Mouse (Mus musculus): Measurements from ENCODE around the gene Cnbd2. TPM values are rescaled to one million over a fixed set of nuclear protein-coding genes. Genes with fewer than 3 reads are reported as not detected.

Cnbd2 gene
- polyA plus RNA-seq, 1 experiment from 2014 or later, result 5.5 TPM

DNA sequence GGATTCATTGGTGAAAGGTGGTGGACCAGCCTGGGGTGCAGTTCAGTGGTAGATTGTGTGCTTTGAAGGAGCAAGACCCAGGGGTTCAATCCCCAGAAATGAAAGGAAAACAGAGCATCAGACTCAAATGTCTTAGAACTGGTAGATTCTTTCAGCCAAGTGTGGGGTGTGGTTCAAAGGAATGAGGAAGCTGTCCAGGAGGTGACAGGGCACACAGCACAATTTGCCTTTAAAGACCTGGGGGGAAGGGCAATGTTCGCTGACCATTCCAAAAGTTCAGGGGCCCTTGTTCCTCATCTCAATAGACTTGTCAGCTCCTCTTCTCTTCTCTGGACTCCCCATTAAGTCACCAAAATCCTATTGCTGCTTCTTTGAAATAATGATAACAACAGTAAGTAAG is 105.1 kb downstream of the Cnbd2 start:
- Histone ChIP-seq H3K9me3 (ENCODE audit: low read length) (no peaks in the 10 kb centered on the region), H3K27ac (ENCODE audit: low read length) (no peak overlapping the region), H3K4me1 (ENCODE audit: insufficient read depth, low read length) (peaks cover 16% of the 10 kb centered on the region), H3K9ac (replicated peaks; ENCODE audit: low read length) (no peak overlapping the region), H3K36me3 (ENCODE audit: insufficient read depth, low read length) (no peaks in the 10 kb centered on the region), H3K4me2 (replicated peaks; ENCODE audit: low read depth, low read length) (no peak overlapping the region), H3K4me3 (ENCODE audit: low read length) (no peak overlapping the region), H3K27me3 (ENCODE audit: insufficient read depth, low read length) (peaks cover 34% of the 10 kb centered on the region)
- WGBS, result 24% methylated on average over 1 of the region's 1 CpGs
- no peak for ATAC-seq (ENCODE audit: low FRiP score, low TSS enrichment)

DNA sequence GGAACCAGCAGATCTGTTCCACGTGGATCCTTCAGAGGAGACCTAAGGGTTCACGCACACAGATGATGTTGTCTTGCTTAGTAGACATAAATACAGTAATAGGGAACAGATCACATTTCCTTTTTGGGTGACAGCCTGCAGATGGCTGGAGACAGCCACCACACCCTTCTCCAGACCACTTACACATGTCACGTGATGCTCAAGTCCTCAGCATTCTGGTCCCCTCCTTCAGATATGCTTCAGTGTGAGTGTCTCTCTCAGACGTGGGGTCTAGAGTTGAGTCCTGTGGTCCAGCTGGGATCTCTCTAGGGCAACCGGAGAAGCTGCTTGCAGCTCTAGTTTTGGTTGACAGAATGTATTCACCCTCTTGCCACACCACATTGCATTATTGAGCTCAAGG is 106.4 kb downstream of the Cnbd2 start:
- no peak overlapping the region for H3K4me3 ChIP-seq (ENCODE audit: low read length)
- no peak overlapping the region for H3K27ac ChIP-seq (ENCODE audit: low read length)
- peaks cover 16% of the 10 kb centered on the region for H3K4me1 ChIP-seq (ENCODE audit: insufficient read depth, low read length)
- H3K27me3 ChIP-seq (ENCODE audit: insufficient read depth, low read length), result peaks cover 46% of the 10 kb centered on the region
- H3K9me3 ChIP-seq (ENCODE audit: low read length), result no peaks in the 10 kb centered on the region
- WGBS, result 72% methylated on average over 5 of the region's 5 CpGs
- H3K4me2 ChIP-seq (replicated peaks; ENCODE audit: low read depth, low read length), result no peak overlapping the region
- no peak for ATAC-seq (ENCODE audit: low FRiP score, low TSS enrichment)
- no peaks in the 10 kb centered on the region for H3K36me3 ChIP-seq (ENCODE audit: insufficient read depth, low read length)
- H3K9ac ChIP-seq (replicated peaks; ENCODE audit: low read length), result no peak overlapping the region

DNA sequence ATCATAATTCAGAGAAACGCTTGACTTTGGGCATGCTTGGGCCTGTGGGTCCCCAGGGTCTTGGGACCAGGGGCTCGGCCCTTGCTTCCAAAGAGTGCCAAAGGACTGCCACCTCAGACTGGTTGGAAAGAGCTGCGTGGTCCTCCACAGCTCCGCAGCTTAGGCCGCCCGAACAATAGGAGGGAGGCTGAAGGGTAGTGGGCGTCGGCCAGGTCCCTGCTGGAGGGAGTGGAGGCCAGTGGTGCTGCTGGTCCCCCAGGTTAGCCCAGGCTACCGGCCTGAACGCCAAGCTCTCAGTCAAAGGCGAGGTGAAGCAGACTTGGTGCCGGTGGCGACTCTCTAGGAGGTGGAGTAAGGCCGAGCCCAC is 108.2 kb downstream of the Cnbd2 start:
- H3K27me3 ChIP-seq (ENCODE audit: insufficient read depth, low read length), result peaks cover 58% of the 10 kb centered on the region
- H3K36me3 ChIP-seq (ENCODE audit: insufficient read depth, low read length), result no peaks in the 10 kb centered on the region
- H3K9ac ChIP-seq (replicated peaks; ENCODE audit: low read length), result peak overlapping the region; percentile 71
- ATAC-seq (ENCODE audit: low FRiP score, low TSS enrichment), result peak; percentile 20; the same call in 1 of the 2 replicates
- H3K4me1 ChIP-seq (ENCODE audit: insufficient read depth, low read length), result peaks cover 16% of the 10 kb centered on the region
- no peak overlapping the region for H3K27ac ChIP-seq (ENCODE audit: low read length)
- peak overlapping the region; percentile 68 for H3K4me3 ChIP-seq (ENCODE audit: low read length)
- whole genome bisulfite sequencing, result 17% methylated on average over 14 of the region's 14 CpGs
- peak overlapping the region; percentile 99 for H3K4me2 ChIP-seq (replicated peaks; ENCODE audit: low read depth, low read length)
- no peaks in the 10 kb centered on the region for H3K9me3 ChIP-seq (ENCODE audit: low read length)

DNA sequence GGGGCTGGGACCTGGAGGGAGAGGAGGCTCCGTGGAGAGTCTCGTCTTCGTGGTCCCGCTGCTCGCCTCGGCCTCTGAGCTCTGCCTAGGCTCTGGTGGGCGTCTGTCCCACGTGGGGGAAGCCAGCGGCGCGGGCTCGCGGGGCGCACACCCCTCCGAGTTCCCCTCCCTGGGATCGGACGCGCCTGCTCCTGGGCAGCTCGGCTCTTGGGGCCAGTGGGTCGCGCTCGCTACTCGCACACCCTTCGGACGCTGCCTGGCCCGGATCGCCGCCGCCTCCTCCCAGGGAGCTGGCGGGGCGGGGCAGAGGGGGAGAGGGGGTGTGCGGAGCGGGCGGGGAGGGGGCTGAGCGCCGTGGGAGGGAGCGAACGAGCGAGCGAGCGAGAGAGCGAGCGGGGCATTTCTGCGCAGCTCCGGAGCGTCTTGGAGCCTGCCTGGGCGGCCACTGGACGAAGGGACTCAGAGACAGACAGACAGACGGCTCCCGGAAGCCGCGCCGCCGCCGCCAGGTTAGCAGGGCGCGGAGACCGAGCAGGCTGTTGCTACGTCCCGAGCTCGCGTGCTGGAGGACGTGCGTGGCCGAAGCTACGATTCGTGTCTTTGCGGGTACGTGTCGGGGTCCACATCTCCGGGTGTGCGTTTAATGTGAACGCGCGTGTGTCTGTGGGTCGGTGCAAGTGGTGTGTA is 108.7 kb downstream of the Cnbd2 start, which contains the start of gene Epb41l1:
Epb41l1 (plus strand) TSS at position 216 of the 687 bp plus-strand sequence.
- under 1% methylated on average over 62 of the region's 76 CpGs for WGBS
- Histone ChIP-seq H3K9me3 (ENCODE audit: low read length) (no peaks in the 10 kb centered on the region), H3K9ac (replicated peaks; ENCODE audit: low read length) (peak within 1 kb of the TSS; percentile 71), H3K4me3 (ENCODE audit: low read length) (peak within 1 kb of the TSS; percentile 68), H3K4me1 (ENCODE audit: insufficient read depth, low read length) (peaks cover 16% of the 10 kb centered on the region), H3K36me3 (ENCODE audit: insufficient read depth, low read length) (no peaks in the 10 kb centered on the region), H3K4me2 (replicated peaks; ENCODE audit: low read depth, low read length) (peak within 1 kb of the TSS; percentile 99), H3K27me3 (ENCODE audit: insufficient read depth, low read length) (peaks cover 58% of the 10 kb centered on the region), H3K27ac (ENCODE audit: low read length) (no peak within 1 kb of the TSS)
- peak; percentile 75 for ATAC-seq (ENCODE audit: low FRiP score, low TSS enrichment)

DNA sequence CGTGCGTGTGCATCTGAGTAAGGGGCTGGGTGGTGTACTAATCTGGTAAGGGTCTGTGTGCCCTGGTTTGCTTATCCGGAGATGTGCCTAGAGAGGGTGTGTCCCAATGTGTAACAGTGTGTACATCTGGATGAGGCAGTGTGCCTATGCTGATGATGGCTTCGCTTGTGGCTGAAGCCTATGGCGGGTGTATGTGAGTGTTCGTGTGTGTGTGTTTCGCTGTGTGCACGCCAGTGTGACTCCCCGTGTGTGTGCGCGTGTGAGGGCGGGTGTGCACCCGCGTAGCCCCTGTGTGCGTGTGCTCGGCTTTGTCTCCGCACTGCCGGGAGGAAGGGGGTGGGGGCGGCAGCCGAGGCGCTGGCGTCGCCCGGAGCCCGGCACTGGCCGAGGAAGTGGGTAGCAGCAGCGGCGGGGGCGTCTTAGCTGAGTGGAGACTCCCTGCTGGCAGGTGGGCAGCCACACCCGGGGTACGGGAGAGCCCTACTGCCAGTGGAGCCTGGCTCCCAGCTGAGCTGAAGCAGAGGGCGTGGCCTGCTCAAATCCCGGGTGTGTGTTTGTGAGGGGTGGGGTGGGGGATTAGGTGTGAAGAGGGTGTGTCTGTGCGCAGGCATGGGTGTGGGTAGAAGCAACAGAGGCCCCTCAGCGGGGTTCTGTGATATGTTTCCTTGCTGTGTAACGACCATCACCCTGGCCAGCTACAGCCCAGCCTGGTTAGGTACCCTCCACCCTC is 109.4 kb downstream of the Cnbd2 start:
- ATAC-seq (ENCODE audit: low FRiP score, low TSS enrichment), result peak; percentile 76
- WGBS, result under 1% methylated on average over 35 of the region's 36 CpGs

DNA sequence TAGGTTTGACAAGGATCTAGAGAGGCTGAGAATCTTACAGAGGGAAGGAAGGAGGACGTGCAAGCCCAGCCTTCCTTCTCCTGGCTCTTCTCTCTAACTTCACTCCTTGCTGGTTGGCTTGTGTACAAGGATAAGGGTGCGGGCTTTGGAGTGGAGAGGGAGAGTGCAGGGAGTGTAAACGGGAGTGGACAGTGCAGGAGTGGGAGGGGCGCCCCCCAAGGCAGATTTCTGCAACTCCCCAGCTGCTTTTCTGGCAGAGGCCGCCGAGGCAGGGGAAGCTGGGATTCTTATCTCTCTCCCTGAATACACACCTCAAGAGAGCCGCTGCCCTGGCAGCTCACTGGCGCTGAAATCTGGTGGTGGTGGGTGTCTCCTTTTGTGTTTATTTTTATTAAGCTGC is 110.5 kb downstream of the Cnbd2 start:
- peaks cover 58% of the 10 kb centered on the region for H3K27me3 ChIP-seq (ENCODE audit: insufficient read depth, low read length)
- no peak overlapping the region for H3K27ac ChIP-seq (ENCODE audit: low read length)
- H3K4me3 ChIP-seq (ENCODE audit: low read length), result peak overlapping the region; percentile 9; the same call in 1 of the 2 replicates

More for the DNA sequence above, 109.4 kb downstream of the Cnbd2 start:
- Histone ChIP-seq H3K4me3 (ENCODE audit: low read length) (peak overlapping the region; percentile 68), H3K4me1 (ENCODE audit: insufficient read depth, low read length) (peaks cover 16% of the 10 kb centered on the region), H3K27ac (ENCODE audit: low read length) (no peak overlapping the region), H3K36me3 (ENCODE audit: insufficient read depth, low read length) (no peaks in the 10 kb centered on the region), H3K9me3 (ENCODE audit: low read length) (no peaks in the 10 kb centered on the region), H3K27me3 (ENCODE audit: insufficient read depth, low read length) (peaks cover 58% of the 10 kb centered on the region), H3K4me2 (replicated peaks; ENCODE audit: low read depth, low read length) (peak overlapping the region; percentile 99), H3K9ac (replicated peaks; ENCODE audit: low read length) (peak overlapping the region; percentile 71)

DNA sequence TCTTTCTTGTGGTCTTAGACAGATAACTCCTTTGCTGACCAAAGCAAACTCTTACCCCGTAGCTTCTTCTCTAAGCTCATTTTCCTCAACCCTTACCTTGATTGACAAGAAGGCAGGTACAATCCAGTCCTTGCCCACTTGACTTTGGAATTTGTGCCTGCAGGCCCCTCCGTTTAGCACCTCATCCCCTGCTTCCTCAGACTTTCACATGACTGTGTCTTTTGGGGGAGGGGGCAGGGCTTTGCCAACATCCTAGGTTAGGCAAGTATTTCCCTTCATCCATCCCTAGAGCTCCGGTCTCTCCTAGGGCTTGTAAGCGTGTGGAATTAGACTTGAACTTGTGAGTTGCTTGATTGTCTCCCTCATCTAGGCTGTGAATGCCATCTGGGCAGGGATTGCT is 111.6 kb downstream of the Cnbd2 start:
- H3K27ac ChIP-seq (ENCODE audit: low read length), result no peak overlapping the region
- no peak overlapping the region for H3K9ac ChIP-seq (replicated peaks; ENCODE audit: low read length)
- H3K4me1 ChIP-seq (ENCODE audit: insufficient read depth, low read length), result peaks cover 16% of the 10 kb centered on the region
- no peak overlapping the region for H3K4me2 ChIP-seq (replicated peaks; ENCODE audit: low read depth, low read length)
- H3K4me3 ChIP-seq (ENCODE audit: low read length), result no peak overlapping the region
- H3K9me3 ChIP-seq (ENCODE audit: low read length), result no peaks in the 10 kb centered on the region
- ATAC-seq (ENCODE audit: low FRiP score, low TSS enrichment), result no peak
- no peaks in the 10 kb centered on the region for H3K36me3 ChIP-seq (ENCODE audit: insufficient read depth, low read length)
- peaks cover 56% of the 10 kb centered on the region for H3K27me3 ChIP-seq (ENCODE audit: insufficient read depth, low read length)
- WGBS, result 78% methylated on average over 4 of the region's 4 CpGs

More for the DNA sequence above, 110.5 kb downstream of the Cnbd2 start:
- Histone ChIP-seq H3K9ac (replicated peaks; ENCODE audit: low read length) (no peak overlapping the region), H3K4me1 (ENCODE audit: insufficient read depth, low read length) (peaks cover 16% of the 10 kb centered on the region), H3K4me2 (replicated peaks; ENCODE audit: low read depth, low read length) (no peak overlapping the region), H3K36me3 (ENCODE audit: insufficient read depth, low read length) (no peaks in the 10 kb centered on the region), H3K9me3 (ENCODE audit: low read length) (no peaks in the 10 kb centered on the region)
- ATAC-seq (ENCODE audit: low FRiP score, low TSS enrichment), result no peak
- 13% methylated on average over 8 of the region's 8 CpGs for WGBS

Small RNAs within 50 kb of the gene (microRNA-seq; reads per million reads assigned to microRNA genes)
- gene Gm22758 (not detected), gene Gm22759 (not detected)

Other genes with a start within 250 kb of the Cnbd2 start
- gene Spag4, start 247.1 kb upstream of the Cnbd2 start, polyA plus RNA-seq (2015; fragmentation: Nextera tagmentation; extraction: Ambion mirVana), result 2.8 and 3.3 TPM in 2 replicates
- gene Cpne1, start 200.3 kb upstream of the Cnbd2 start, polyA plus RNA-seq (2015; fragmentation: Nextera tagmentation; extraction: Ambion mirVana), result 70.6 and 75.8 TPM in 2 replicates
- gene Rbm12, start 200.3 kb upstream of the Cnbd2 start, polyA plus RNA-seq (2015; fragmentation: Nextera tagmentation; extraction: Ambion mirVana), result 27.7 and 29.3 TPM in 2 replicates
- 22.0 and 26.5 TPM in 2 replicates for gene Gm28036, start 185.2 kb upstream of the Cnbd2 start, polyA plus RNA-seq (2015; fragmentation: Nextera tagmentation; extraction: Ambion mirVana)
- gene Romo1, start 168.3 kb upstream of the Cnbd2 start, polyA plus RNA-seq (2015; fragmentation: Nextera tagmentation; extraction: Ambion mirVana), result 361 and 371 TPM in 2 replicates
- gene Nfs1, start 168.1 kb upstream of the Cnbd2 start, polyA plus RNA-seq (2015; fragmentation: Nextera tagmentation; extraction: Ambion mirVana), result 56.1 and 60.1 TPM in 2 replicates
- gene Rbm39, start 132.1 kb upstream of the Cnbd2 start, polyA plus RNA-seq (2015; fragmentation: Nextera tagmentation; extraction: Ambion mirVana), result 569 and 661 TPM in 2 replicates
- gene Phf20, start 115.8 kb upstream of the Cnbd2 start, polyA plus RNA-seq (2015; fragmentation: Nextera tagmentation; extraction: Ambion mirVana), result 68.2 and 82.5 TPM in 2 replicates
- 48.8 and 58.0 TPM in 2 replicates for gene Scand1, start 405 bp downstream of the Cnbd2 start, polyA plus RNA-seq (2015; fragmentation: Nextera tagmentation; extraction: Ambion mirVana)
- gene Epb41l1, start 108.6 kb downstream of the Cnbd2 start, polyA plus RNA-seq (2015; fragmentation: Nextera tagmentation; extraction: Ambion mirVana), result 2.1 and 2.5 TPM in 2 replicates
- gene Aar2, start 235.3 kb downstream of the Cnbd2 start, polyA plus RNA-seq (2015; fragmentation: Nextera tagmentation; extraction: Ambion mirVana), result 40.4 and 41.3 TPM in 2 replicates